Mouse (Mus musculus): ENCODE data around the gene Snapin.

The Snapin gene

GRCm38 (mm10) chr3:90490696-90491256 is at the start of gene Snapin:
Gene Snapin, minus strand, starts transcription at chr3:90491033.
- DNase-seq (ENCODE audit: low read depth): peak; percentile 97

GRCm38 (mm10) chr3:90537905-90538296 is 47.1 kb upstream of the Snapin start:
- no peak for DNase-seq (ENCODE audit: low read depth)

GRCm38 (mm10) chr3:90537141-90537904 is 46.5 kb upstream of the Snapin start, which contains the start of gene S100a16:
Gene S100a16, plus strand, starts transcription at chr3:90537254.
- DNase-seq (ENCODE audit: low read depth): no peak

- DNase-seq (ENCODE audit: low read depth): no peak
Measured at GRCm38 (mm10) chr3:90535446-90535845, 44.6 kb upstream of the Snapin start.

GRCm38 (mm10) chr3:90531713-90532112 is 40.9 kb upstream of the Snapin start:
- DNase-seq (ENCODE audit: low read depth): peak; percentile 18

GRCm38 (mm10) chr3:90527291-90527873 is 36.5 kb upstream of the Snapin start:
- no peak for DNase-seq (ENCODE audit: low read depth)

GRCm38 (mm10) chr3:90526580-90526979 is 35.7 kb upstream of the Snapin start, which contains the start of gene S100a14:
Gene S100a14, plus strand, starts transcription at chr3:90526856.
- no peak for DNase-seq (ENCODE audit: low read depth)

GRCm38 (mm10) chr3:90526076-90526475 is 35.2 kb upstream of the Snapin start:
- DNase-seq (ENCODE audit: low read depth): no peak

- DNase-seq (ENCODE audit: low read depth): peak; percentile 83
Measured at GRCm38 (mm10) chr3:90525421-90525820, 34.6 kb upstream of the Snapin start.

- DNase-seq (ENCODE audit: low read depth): no peak
Measured at GRCm38 (mm10) chr3:90517711-90518110, 26.9 kb upstream of the Snapin start.

- no peak for DNase-seq (ENCODE audit: low read depth)
Measured at GRCm38 (mm10) chr3:90515789-90516188, 25.0 kb upstream of the Snapin start.

- peak; percentile 22 for DNase-seq (ENCODE audit: low read depth)
Measured at GRCm38 (mm10) chr3:90515242-90515641, 24.4 kb upstream of the Snapin start.

- peak; percentile 71 for DNase-seq (ENCODE audit: low read depth)
Measured at GRCm38 (mm10) chr3:90514691-90515090, 23.9 kb upstream of the Snapin start.

GRCm38 (mm10) chr3:90513796-90514590 is 23.2 kb upstream of the Snapin start, which contains the start of the genes S100a1 and S100a13:
Gene S100a1, minus strand, starts transcription at chr3:90514392.
Gene S100a13, plus strand, starts transcription at chr3:90514435.
- DNase-seq (ENCODE audit: low read depth): peak; percentile 78

- no peak for DNase-seq (ENCODE audit: low read depth)
Measured at GRCm38 (mm10) chr3:90512948-90513642, 22.3 kb upstream of the Snapin start.

GRCm38 (mm10) chr3:90512276-90512675 is 21.4 kb upstream of the Snapin start:
- DNase-seq (ENCODE audit: low read depth): no peak

GRCm38 (mm10) chr3:90509747-90510123 is 18.9 kb upstream of the Snapin start:
- no peak for DNase-seq (ENCODE audit: low read depth)

- DNase-seq (ENCODE audit: low read depth): peak; percentile 99
Measured at GRCm38 (mm10) chr3:90508950-90509746, 18.3 kb upstream of the Snapin start, which contains the start of gene Chtop. Gene Chtop, minus strand, starts transcription at chr3:90509498.

GRCm38 (mm10) chr3:90508287-90508949 is 17.6 kb upstream of the Snapin start:
- DNase-seq (ENCODE audit: low read depth): no peak

- no peak for DNase-seq (ENCODE audit: low read depth)
Measured at GRCm38 (mm10) chr3:90506362-90506761, 15.5 kb upstream of the Snapin start.

All from 416B (cell line).